Mouse (Mus musculus) lung, postnatal 0 days (tissue): ENCODE measurements at regions not wholly inside any gene's neighbourhood (a gene's known extent, or its start where the extent isn't known, plus 50 kb on each side); places are given as distances from the start of the nearest gene placed in this dataset.

ENCODE experiments used
- ATAC-seq: fragments of 200-750 bp; cut with Nextera tagmentation; 2 replicates; pipeline ENCODE4 v1.8.0; 2017; ENCODE audit warnings: moderate library complexity
- DNase-seq: peaks from one replicate; pipeline ENCODE4 v3.0.0-alpha.2; 2016; ENCODE audit warnings: low spot score
- H3K27ac ChIP-seq: fragments of 300-500 bp; sonication (generic); 2 replicates; pipeline ENCODE4 v1.5.1; 2014; ENCODE audit warnings: antibody characterized with exemption, mild to moderate bottlenecking, low read length, mixed read lengths
- H3K27me3 ChIP-seq: fragments of 300-500 bp; sonication (generic); replicated peaks from 2 replicates; pipeline ENCODE4 v1.6.1; 2014; ENCODE audit warnings: low read length, mixed read lengths; ENCODE audit not compliant: insufficient read depth
- H3K36me3 ChIP-seq: fragments of 300-500 bp; sonication (generic); 2 replicates; pipeline ENCODE4 v1.6.1; 2014; ENCODE audit warnings: low read length, mixed read lengths; ENCODE audit not compliant: insufficient read depth
- H3K4me1 ChIP-seq: fragments of 300-500 bp; sonication (generic); 2 replicates; pipeline ENCODE4 v1.6.1; 2014; ENCODE audit warnings: antibody characterized with exemption, low read depth, low read length, mixed read lengths; ENCODE audit not compliant: insufficient read depth
- H3K4me2 ChIP-seq: fragments of 300-500 bp; sonication (generic); replicated peaks from 2 replicates; pipeline ENCODE4 v1.6.1; 2014; ENCODE audit warnings: low read depth, mild to moderate bottlenecking, low read length, moderate library complexity, mixed read lengths
- H3K4me3 ChIP-seq: fragments of 300-500 bp; sonication (generic); 2 replicates; pipeline ENCODE4 v1.5.1; 2014; ENCODE audit warnings: low read depth, low read length
- H3K9ac ChIP-seq: fragments of 300-500 bp; sonication (generic); replicated peaks from 2 replicates; pipeline ENCODE4 v1.6.1; 2014; ENCODE audit warnings: low read depth, mild to moderate bottlenecking
- H3K9me3 ChIP-seq: fragments of 300-500 bp; sonication (generic); 2 replicates; pipeline ENCODE4 v1.6.1; 2016; ENCODE audit warnings: low read length, mixed read lengths
- CTCF ChIP-seq: IDR thresholded peaks from 2 replicates; pipeline ENCODE4 v1.5.1; 2016; ENCODE audit warnings: antibody characterized with exemption, mild to moderate bottlenecking
- EP300 ChIP-seq: IDR thresholded peaks from 2 replicates; pipeline ENCODE4 v1.6.1; 2016; ENCODE audit warnings: antibody characterized with exemption, mild to moderate bottlenecking, control low read depth
- WGBS: fragments of 180-500 bp; shearing (Covaris S2); extraction: QIAGEN DNeasy Blood & Tissue Kit; methylation state at CpG from one replicate; pipeline ENCODE4 v1.1.7; 2014; 5-methylcytosine and 5-hydroxymethylcytosine counted together

GRCm38 (mm10) chr5:132850770-132851169 is 307.6 kb upstream of the Auts2 start:
- H3K36me3 ChIP-seq = no peaks in the 10 kb centered on the region
- no peak overlapping the region for H3K4me2 ChIP-seq
- no peak for ATAC-seq
- no peak overlapping the region for H3K9ac ChIP-seq
- no peaks in the 10 kb centered on the region for H3K4me1 ChIP-seq
- no peak overlapping the region for H3K4me3 ChIP-seq
- no peak for TF ChIP-seq EP300
- TF ChIP-seq CTCF = no peak
- no peaks in the 10 kb centered on the region for H3K27me3 ChIP-seq
- H3K27ac ChIP-seq = no peak overlapping the region
- 80% methylated on average over 6 of the region's 6 CpGs for WGBS
- no peak for DNase-seq
- no peaks in the 10 kb centered on the region for H3K9me3 ChIP-seq

DNA sequence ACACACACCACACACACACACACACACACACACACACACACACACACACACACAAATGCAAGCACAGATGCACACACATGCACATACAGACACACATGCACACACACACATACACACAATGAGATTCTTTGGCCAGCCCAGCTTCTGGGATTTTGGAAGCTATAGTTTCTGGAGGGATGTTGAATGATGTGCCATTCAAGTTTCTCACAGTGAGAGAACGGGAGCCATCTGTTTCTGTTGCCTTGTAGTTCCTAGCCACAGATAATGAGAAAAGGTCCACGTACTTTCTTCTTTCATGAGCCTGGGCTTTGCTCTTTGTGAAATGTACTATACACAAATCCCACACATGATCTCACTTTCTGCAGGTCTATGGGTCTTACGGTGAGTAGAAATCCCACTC is 304.9 kb upstream of the Auts2 start:
- no peak for DNase-seq
- Histone ChIP-seq H3K4me2 (no peak overlapping the region), H3K27me3 (no peaks in the 10 kb centered on the region), H3K4me3 (no peak overlapping the region), H3K36me3 (no peaks in the 10 kb centered on the region), H3K9me3 (no peaks in the 10 kb centered on the region), H3K27ac (no peak overlapping the region), H3K9ac (no peak overlapping the region), H3K4me1 (no peaks in the 10 kb centered on the region)
- ATAC-seq = no peak
- TF ChIP-seq CTCF (no peak), EP300 (no peak)
- 66% methylated on average over 3 of the region's 3 CpGs for WGBS

DNA sequence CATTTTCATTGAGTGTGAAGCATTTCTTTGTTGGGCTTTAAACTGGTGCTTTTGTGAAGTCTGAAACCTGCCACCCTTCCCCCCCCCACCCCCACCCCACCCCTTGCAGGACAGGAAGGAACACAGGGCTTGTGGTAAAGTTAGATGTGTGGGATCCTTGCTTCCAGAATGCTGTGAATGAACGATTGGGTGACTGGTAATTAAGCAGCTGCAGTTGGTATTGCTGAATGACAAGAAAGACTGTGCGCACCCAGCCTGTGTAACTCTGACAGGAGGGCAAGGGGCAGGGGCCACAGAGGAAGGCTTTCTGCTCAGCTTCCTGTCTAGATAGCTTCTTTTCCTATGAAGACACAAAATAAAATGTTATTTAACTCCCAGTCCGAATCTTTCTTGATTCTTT is 300.1 kb upstream of the Auts2 start:
- DNase-seq (no peak), ATAC-seq (no peak)
- no peaks in the 10 kb centered on the region for H3K36me3 ChIP-seq
- no peaks in the 10 kb centered on the region for H3K27me3 ChIP-seq
- TF ChIP-seq EP300 (no peak), CTCF (no peak)
- no peak overlapping the region for H3K27ac ChIP-seq
- WGBS = 33% methylated on average over 3 of the region's 3 CpGs
- no peaks in the 10 kb centered on the region for H3K4me1 ChIP-seq
- H3K4me3 ChIP-seq = no peak overlapping the region
- no peaks in the 10 kb centered on the region for H3K9me3 ChIP-seq
- H3K9ac ChIP-seq = no peak overlapping the region
- no peak overlapping the region for H3K4me2 ChIP-seq

DNA sequence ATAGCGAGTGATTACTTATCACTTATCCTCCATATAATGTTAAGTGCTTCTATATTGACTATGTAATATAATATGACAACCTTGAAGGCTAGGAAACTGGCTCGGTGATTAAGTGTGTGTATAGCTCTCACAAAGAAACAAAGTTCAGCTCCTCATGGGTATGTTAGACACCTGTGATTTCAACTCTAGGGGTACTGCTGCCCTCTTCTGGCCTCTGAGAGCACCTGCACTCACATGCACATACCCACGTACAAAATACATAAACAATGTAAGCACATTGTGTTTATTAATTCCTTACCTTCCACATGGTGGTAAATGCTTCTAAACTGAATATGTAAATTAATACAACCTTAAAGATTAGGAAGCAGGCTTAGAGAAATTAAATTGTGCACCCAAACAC is 298.6 kb upstream of the Auts2 start:
- Histone ChIP-seq H3K9ac (no peak overlapping the region), H3K4me3 (no peak overlapping the region), H3K4me2 (no peak overlapping the region), H3K27ac (no peak overlapping the region), H3K9me3 (no peaks in the 10 kb centered on the region), H3K27me3 (no peaks in the 10 kb centered on the region), H3K4me1 (no peaks in the 10 kb centered on the region), H3K36me3 (no peaks in the 10 kb centered on the region)
- TF ChIP-seq CTCF = no peak
- no peak for TF ChIP-seq EP300
- DNase-seq (no peak), ATAC-seq (no peak)
- 89% methylated on average over 3 of the region's 3 CpGs for WGBS

DNA sequence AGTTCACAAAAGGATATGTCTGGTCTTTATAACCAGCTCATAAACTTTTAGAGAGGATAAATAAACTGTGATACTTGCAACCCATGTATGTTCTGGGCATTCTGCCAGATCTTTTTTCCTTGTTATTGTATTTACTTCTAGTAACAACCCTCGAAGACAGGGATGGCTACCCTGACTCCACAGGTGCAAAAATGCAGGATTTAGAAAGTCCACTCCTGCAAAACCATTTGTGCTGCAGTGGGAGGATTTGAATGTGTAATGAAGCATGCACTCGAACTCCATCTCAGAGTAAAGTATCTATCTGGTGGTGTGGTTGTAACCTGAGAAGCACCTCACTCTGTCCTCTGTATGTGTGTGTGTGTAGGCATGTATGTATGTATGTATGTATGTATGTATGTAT is 294.3 kb upstream of the Auts2 start:
- TF ChIP-seq CTCF (no peak), EP300 (no peak)
- Histone ChIP-seq H3K4me1 (no peaks in the 10 kb centered on the region), H3K4me3 (no peak overlapping the region), H3K27me3 (no peaks in the 10 kb centered on the region), H3K36me3 (no peaks in the 10 kb centered on the region), H3K9me3 (no peaks in the 10 kb centered on the region), H3K9ac (no peak overlapping the region), H3K27ac (no peak overlapping the region), H3K4me2 (no peak overlapping the region)
- DNase-seq (no peak), ATAC-seq (no peak)
- 19% methylated on average over 2 of the region's 2 CpGs for WGBS

DNA sequence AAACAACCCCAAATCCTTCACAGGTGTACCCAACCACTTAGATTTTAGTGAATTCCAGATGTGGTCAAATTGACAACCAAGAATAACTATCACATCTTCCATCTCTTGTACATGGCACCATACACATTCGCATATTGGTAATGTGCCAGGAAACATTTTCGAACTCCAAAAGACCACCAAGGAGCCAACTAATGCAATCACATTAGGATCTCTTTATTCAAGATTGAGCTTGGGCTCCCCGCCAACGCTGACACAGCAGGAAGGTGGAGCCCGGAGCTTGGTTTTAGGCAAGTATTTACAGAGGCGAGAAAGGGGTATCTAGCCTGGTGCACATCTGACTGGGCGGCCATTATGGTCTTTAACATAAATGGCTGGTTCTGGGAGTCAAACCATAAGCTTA is 285.8 kb upstream of the Auts2 start:
- Histone ChIP-seq H3K27ac (no peak overlapping the region), H3K9ac (no peak overlapping the region), H3K27me3 (no peaks in the 10 kb centered on the region), H3K4me2 (no peak overlapping the region), H3K36me3 (no peaks in the 10 kb centered on the region), H3K4me3 (no peak overlapping the region), H3K4me1 (no peaks in the 10 kb centered on the region), H3K9me3 (no peaks in the 10 kb centered on the region)
- TF ChIP-seq CTCF = no peak
- no peak for ATAC-seq
- no peak for DNase-seq
- WGBS = 65% methylated on average over 7 of the region's 7 CpGs

DNA sequence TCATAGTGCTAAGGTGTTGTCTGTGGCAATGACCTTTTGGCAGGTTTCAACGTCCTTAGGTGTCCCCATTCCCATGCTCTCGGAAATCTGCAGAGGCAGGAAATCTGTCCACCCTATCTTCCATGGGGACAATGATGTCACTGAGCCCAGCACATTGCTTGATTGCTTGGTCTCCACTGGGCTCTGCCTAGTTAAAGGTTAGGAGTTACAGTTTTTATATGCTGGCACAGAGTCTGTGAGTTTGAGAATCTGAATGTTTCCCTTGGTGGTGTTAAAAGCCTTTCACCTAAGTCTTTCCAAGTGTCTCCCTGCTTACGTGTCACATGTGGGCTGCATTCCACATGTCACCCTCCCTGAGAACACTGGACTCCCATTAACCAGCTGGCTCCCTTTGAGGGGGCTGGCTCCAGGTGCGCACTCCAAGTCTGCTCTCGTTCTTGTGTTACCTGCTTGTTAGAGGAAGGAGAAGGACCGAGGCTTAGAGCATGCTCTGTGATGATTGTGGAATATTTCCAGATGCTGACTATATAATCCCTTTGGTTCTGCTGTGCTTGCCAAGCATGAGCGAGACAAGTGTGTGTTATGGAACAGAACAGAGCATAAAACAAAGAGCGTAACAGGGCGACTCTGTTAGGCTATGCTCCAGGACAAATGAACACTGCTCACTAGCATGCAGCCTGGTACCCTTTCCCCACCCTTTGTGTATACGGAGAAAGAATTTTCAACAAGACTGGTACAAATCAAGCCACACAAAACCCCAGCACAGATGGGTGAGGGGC is 284.6 kb upstream of the Auts2 start:
- H3K36me3 ChIP-seq = no peaks in the 10 kb centered on the region
- ATAC-seq = no peak
- no peak for DNase-seq
- TF ChIP-seq EP300 (no peak), CTCF (no peak)
- no peaks in the 10 kb centered on the region for H3K4me1 ChIP-seq
- no peak overlapping the region for H3K9ac ChIP-seq
- H3K4me2 ChIP-seq = no peak overlapping the region
- H3K9me3 ChIP-seq = no peaks in the 10 kb centered on the region
- 70% methylated on average over 10 of the region's 10 CpGs for WGBS
- H3K27me3 ChIP-seq = no peaks in the 10 kb centered on the region
- no peak overlapping the region for H3K4me3 ChIP-seq
- no peak overlapping the region for H3K27ac ChIP-seq
